Mouse (Mus musculus): ENCODE data around the gene Il20rb. TPM values are rescaled to one million over a fixed set of nuclear protein-coding genes. Genes with fewer than 3 reads are reported as not detected.
A peak's percentile ranks its signal among the peaks of the same experiment; 100 is the strongest.

Gene Il20rb
- polyA plus RNA-seq, 1 experiment from 2014 or later: 14.2 TPM

DNA sequence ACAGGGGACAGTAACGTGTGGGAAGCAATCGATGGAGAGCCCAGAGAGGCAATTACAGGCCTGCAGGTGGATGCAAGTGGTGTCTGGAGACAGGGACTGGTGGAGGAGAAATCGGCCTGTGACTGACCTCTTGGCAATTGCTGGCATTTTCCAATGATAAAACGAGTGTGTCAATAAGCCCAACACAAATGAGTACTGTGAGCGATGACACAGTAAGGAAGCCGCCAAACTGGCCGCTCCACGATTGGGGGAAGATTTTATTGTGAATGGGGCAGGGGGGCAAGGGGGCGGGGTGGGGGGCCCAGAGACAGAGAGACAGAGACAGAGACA is 32.0 kb downstream of the Il20rb start:
- 11% methylated on average over 9 of the region's 9 CpGs for WGBS
- no peak for ATAC-seq (ENCODE audit: insufficient number of reproducible peaks, low FRiP score, low TSS enrichment, low read depth)

DNA sequence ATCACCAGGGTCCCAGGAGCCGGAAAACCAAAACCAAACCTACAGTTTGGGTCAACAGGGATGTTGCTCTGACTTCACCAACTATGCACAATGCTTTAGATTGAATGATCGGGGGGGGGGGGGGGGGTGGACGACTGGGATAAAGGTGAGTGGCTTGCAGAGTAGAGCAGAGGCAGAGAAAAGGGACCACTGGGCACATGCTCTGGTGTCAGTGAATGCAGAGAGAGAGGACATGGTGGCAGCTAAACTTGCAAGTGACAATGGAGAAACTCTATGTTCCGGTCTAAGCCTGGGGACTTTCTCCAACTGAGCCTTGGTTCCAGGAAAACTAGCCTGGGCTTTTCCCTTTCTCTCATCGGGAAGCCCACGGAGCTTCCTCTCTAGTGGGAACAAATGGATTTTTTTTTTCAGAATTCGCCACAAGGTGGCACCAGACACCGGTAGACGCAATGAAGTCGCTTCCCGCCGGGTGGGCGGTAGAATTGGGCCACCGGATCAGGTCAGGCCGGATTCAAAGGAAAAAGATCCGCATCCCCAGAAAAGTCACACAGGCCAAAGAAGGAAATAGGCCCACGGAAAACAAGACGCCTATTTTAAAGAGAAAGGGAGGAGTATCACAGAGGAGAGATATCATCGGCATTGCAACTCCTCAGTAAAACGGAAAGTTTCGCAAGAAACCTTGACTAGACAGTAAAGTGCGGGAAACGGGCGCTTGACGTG is 32.5 kb downstream of the Il20rb start:
- 7% methylated on average over 25 of the region's 25 CpGs for WGBS

More for the DNA sequence above, 32.0 kb downstream of the Il20rb start:
- Histone ChIP-seq H3K36me3 (peaks cover 5% of the 10 kb centered on the region; the same call in 1 of the 2 replicates), H3K9ac (0 out of 2 replicates have a peak overlapping the region, but pooled peaks have one; percentile 18), H3K27me3 (no peaks in the 10 kb centered on the region), H3K9me3 (no peaks in the 10 kb centered on the region), H3K27ac (no peak overlapping the region), H3K4me1 (0 out of 2 replicates have a peak, but pooled peaks cover 12% of the 10 kb centered on the region), H3K4me3 (peak overlapping the region; percentile 41), H3K4me2 (peak overlapping the region; percentile 55)

DNA sequence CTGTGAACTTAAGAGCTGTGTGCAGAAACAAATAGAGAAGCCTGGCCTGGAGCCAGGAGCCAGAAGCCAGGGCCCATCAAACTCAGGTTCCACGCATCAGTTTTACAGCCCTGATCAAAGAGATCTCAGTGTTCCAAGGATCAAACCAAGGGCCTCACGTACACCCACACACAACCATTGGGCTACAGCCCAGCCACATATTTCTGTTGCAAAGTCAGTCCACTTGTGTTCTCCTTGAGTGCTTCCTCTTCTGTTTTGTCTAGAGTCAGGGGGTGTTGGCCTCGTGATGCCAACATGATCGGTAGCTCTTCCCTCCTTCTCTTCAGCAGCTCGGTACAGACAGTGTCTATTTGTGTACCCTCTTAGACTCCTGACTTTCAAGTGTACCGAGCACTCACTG is 34.2 kb downstream of the Il20rb start:
- H3K27ac ChIP-seq: no peak overlapping the region
- WGBS: 42% methylated on average over 6 of the region's 6 CpGs
- ATAC-seq (ENCODE audit: insufficient number of reproducible peaks, low FRiP score, low TSS enrichment, low read depth): no peak

More for the DNA sequence above, 32.5 kb downstream of the Il20rb start:
- no peaks in the 10 kb centered on the region for H3K9me3 ChIP-seq
- no peak overlapping the region for H3K27ac ChIP-seq
- H3K4me1 ChIP-seq: 0 out of 2 replicates have a peak, but pooled peaks cover 12% of the 10 kb centered on the region
- H3K36me3 ChIP-seq: 0 out of 2 replicates have a peak, but pooled peaks cover 5% of the 10 kb centered on the region
- peak overlapping the region; percentile 55 for H3K4me2 ChIP-seq
- ATAC-seq (ENCODE audit: insufficient number of reproducible peaks, low FRiP score, low TSS enrichment, low read depth): no peak
- peak overlapping the region; percentile 41 for H3K4me3 ChIP-seq
- H3K9ac ChIP-seq: 0 out of 2 replicates have a peak overlapping the region, but pooled peaks have one; percentile 18
- no peaks in the 10 kb centered on the region for H3K27me3 ChIP-seq

DNA sequence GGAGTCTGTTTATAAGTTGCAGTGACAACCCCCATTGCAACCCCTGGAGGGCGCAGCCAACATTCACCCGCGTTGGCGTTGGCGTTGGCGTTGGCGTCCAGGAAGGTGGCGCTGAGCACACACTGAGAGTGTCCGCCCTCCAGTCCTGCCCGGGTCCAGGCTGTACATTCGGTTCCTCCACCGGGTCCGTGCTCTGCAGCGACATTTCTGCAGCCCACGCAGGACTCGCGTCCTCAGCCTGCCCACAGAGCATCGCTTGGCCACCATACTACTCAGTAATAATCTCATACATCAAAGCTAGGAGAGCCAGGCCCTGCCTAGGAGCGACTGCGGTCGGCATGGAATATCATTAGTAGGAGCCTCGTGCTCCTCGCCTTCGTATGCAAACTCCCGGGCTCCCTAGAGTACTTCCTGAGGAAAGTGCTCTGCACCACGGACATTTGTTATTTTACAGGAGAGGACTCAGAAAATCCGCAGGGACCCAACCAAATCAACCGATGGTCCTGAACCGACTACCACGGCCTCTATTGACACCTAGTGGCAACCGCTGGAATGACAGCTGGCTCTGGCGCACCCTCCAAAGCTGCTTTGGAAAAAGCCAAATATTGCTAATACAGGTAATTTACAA is 40.4 kb downstream of the Il20rb start:
- H3K4me2 ChIP-seq: peak overlapping the region; percentile 85
- ATAC-seq (ENCODE audit: insufficient number of reproducible peaks, low FRiP score, low TSS enrichment, low read depth): no peak
- H3K4me3 ChIP-seq: peak overlapping the region; percentile 50
- no peaks in the 10 kb centered on the region for H3K9me3 ChIP-seq
- WGBS: under 1% methylated on average over 32 of the region's 32 CpGs
- peak overlapping the region; percentile 62; the same call in 1 of the 2 replicates for H3K27ac ChIP-seq
- peaks cover 17% of the 10 kb centered on the region; the same call in 1 of the 2 replicates for H3K27me3 ChIP-seq
- peaks cover 6% of the 10 kb centered on the region; the same call in 1 of the 2 replicates for H3K4me1 ChIP-seq
- H3K36me3 ChIP-seq: no peaks in the 10 kb centered on the region
- peak overlapping the region; percentile 41; the same call in 1 of the 2 replicates for H3K9ac ChIP-seq

More for the DNA sequence above, 34.2 kb downstream of the Il20rb start:
- Histone ChIP-seq H3K27me3 (peaks cover 15% of the 10 kb centered on the region; the same call in 1 of the 2 replicates), H3K36me3 (no peaks in the 10 kb centered on the region), H3K4me2 (no peak overlapping the region), H3K4me1 (0 out of 2 replicates have a peak, but pooled peaks cover 12% of the 10 kb centered on the region), H3K4me3 (no peak overlapping the region), H3K9me3 (no peaks in the 10 kb centered on the region), H3K9ac (no peak overlapping the region)

DNA sequence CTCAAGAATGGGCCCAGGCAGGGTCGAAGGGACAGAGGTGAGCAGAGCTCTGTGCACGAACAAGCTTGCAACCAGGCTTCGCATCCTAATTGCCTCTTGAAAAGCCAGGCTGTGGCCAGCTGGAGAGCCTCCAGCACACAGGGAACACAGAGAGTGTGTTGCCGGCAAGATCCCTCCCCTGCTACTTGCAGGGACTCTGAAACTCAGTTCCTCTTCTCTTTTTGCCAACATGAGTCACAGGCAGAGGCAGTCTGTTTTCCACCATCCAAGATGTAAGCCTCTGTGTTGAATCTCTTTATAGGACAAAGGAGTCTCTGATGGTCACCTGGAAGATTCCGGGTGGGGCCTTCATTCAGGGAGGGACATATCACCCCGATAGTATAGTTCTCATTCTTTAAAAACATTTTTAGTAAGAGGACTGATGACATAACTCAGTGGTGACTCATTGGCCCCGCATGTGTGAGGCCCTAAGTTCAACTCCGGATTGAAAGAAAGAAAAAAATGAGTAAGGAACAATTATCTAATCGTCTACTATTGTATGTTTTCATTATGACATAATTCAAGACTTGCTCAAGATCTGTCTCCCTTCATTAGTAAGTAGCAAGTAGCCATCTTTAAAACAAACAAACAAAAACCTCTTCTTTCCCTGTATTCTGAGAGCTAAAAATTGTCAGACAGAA is 46.3 kb downstream of the Il20rb start:
- H3K9me3 ChIP-seq: no peaks in the 10 kb centered on the region
- peaks cover 7% of the 10 kb centered on the region; the same call in 1 of the 2 replicates for H3K4me1 ChIP-seq
- H3K4me3 ChIP-seq: no peak overlapping the region
- no peak overlapping the region for H3K27ac ChIP-seq
- H3K36me3 ChIP-seq: no peaks in the 10 kb centered on the region
- H3K27me3 ChIP-seq: no peaks in the 10 kb centered on the region
- no peak overlapping the region for H3K9ac ChIP-seq
- no peak overlapping the region for H3K4me2 ChIP-seq
- no peak for ATAC-seq (ENCODE audit: insufficient number of reproducible peaks, low FRiP score, low TSS enrichment, low read depth)
- whole genome bisulfite sequencing: 46% methylated on average over 9 of the region's 9 CpGs

DNA sequence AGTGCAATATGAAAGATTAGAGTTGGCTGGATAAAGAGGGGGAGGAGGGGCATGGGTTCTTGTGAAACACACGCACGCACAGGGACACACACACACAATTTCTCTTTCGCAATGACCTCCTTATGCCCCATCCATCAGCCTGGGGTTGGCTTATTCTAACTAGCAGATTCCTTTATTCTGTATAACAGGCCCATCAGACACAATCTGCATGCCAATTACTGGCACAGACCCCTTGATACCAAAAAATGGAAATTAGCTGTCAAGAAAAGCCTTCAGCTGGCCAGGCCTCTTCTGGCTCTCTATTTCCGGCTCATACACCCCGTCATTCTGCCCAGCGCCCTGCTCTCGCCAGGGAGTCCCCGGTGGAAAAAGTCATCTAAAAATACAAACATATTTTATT is 47.1 kb downstream of the Il20rb start:
- Histone ChIP-seq H3K27ac (no peak overlapping the region), H3K9ac (no peak overlapping the region), H3K4me2 (no peak overlapping the region), H3K36me3 (no peaks in the 10 kb centered on the region), H3K9me3 (no peaks in the 10 kb centered on the region), H3K4me1 (peaks cover 7% of the 10 kb centered on the region; the same call in 1 of the 2 replicates), H3K27me3 (no peaks in the 10 kb centered on the region), H3K4me3 (no peak overlapping the region)
- no peak for ATAC-seq (ENCODE audit: insufficient number of reproducible peaks, low FRiP score, low TSS enrichment, low read depth)
- 85% methylated on average over 8 of the region's 8 CpGs for WGBS

DNA sequence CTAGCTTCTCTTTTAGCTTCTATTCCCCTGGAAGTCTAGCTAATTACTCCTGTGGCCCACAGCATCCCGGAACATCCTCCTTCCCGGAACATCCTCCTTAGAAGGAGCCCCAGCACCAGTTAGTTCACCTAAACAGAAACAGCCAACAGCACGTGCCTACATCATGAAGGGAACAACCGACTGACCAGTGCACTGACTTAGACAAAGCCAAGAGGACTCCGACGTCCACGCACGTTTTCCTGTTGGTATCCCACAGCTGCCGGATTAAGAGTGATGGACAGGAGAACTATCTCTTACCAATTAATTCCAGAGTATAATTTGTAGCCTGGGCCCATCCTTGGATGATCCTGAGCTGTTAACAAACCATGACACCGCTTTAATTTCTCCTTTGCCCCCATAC is 47.6 kb downstream of the Il20rb start:
- no peak overlapping the region for H3K27ac ChIP-seq

DNA sequence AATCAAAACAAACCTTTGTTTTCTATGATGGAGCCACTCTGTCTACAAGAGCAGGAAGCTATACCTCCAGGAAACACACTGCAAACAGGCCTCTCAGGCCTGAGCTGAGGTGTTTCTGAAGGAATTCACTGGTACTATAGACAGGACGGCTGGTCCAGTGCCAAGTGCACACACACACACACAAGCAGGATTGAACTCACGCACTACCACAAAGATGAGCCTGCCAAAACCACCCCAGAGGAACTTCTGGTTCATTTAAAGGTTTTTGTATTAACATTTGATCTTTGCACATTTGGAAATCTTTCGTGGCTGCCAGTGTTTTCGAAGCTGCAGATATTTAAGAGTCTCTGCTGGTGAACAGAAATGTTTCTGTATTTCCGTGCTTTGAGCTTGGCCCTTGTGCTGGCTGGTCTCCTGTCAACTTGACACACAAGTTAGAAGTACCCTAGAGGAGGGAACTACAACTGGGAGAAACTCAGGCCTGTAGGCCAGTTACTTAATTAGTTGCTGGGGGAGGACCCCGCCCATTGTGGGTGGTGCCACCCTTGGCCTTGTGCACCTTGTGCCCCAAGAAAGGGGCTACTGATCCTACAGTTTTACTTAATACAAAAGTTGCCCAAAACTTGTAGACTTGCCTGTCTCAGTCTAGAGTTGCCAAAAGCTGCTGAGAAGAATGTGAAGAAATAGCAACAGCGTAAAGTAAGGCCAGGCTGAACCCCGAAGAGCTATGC is 49.6 kb downstream of the Il20rb start:
- no peaks in the 10 kb centered on the region for H3K36me3 ChIP-seq
- H3K4me3 ChIP-seq: no peak overlapping the region
- no peak for ATAC-seq (ENCODE audit: insufficient number of reproducible peaks, low FRiP score, low TSS enrichment, low read depth)
- peaks cover 7% of the 10 kb centered on the region; the same call in 1 of the 2 replicates for H3K4me1 ChIP-seq
- H3K9ac ChIP-seq: no peak overlapping the region
- no peak overlapping the region for H3K4me2 ChIP-seq
- no peaks in the 10 kb centered on the region for H3K9me3 ChIP-seq
- H3K27ac ChIP-seq: peak overlapping the region; percentile 65
- 55% methylated on average over 8 of the region's 8 CpGs for WGBS
- no peaks in the 10 kb centered on the region for H3K27me3 ChIP-seq

More for the DNA sequence above, 47.6 kb downstream of the Il20rb start:
- Histone ChIP-seq H3K27me3 (no peaks in the 10 kb centered on the region), H3K4me3 (no peak overlapping the region), H3K9me3 (no peaks in the 10 kb centered on the region), H3K9ac (no peak overlapping the region), H3K4me1 (peaks cover 7% of the 10 kb centered on the region; the same call in 1 of the 2 replicates), H3K36me3 (no peaks in the 10 kb centered on the region), H3K4me2 (no peak overlapping the region)
- WGBS: 90% methylated on average over 10 of the region's 10 CpGs
- no peak for ATAC-seq (ENCODE audit: insufficient number of reproducible peaks, low FRiP score, low TSS enrichment, low read depth)

DNA sequence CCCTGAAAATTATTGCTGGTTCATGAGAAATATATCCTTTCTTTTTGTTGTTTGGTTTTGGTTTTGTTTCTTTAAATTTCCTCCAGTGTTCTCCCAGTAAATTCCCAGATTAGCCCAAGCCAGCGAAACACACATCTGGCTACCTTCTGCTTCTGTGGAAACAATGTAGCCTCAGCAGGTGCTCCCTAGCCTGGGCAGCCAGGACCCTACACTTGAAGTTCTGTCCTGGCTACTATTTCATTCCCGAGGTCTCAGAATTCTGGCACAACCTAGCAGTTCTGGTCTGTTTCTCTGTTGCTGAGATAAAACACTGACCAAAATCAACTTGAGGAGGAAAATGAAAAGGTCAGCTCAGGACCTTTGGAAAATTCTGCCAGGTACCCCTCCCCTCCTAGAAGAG is 55.2 kb downstream of the Il20rb start:
- Histone ChIP-seq H3K9me3 (no peaks in the 10 kb centered on the region), H3K9ac (no peak overlapping the region), H3K4me3 (no peak overlapping the region), H3K4me1 (peaks cover 3% of the 10 kb centered on the region; the same call in 1 of the 2 replicates), H3K36me3 (no peaks in the 10 kb centered on the region), H3K27me3 (no peaks in the 10 kb centered on the region), H3K4me2 (no peak overlapping the region), H3K27ac (no peak overlapping the region)
- 27% methylated on average over 2 of the region's 2 CpGs for WGBS
- no peak for ATAC-seq (ENCODE audit: insufficient number of reproducible peaks, low FRiP score, low TSS enrichment, low read depth)

DNA sequence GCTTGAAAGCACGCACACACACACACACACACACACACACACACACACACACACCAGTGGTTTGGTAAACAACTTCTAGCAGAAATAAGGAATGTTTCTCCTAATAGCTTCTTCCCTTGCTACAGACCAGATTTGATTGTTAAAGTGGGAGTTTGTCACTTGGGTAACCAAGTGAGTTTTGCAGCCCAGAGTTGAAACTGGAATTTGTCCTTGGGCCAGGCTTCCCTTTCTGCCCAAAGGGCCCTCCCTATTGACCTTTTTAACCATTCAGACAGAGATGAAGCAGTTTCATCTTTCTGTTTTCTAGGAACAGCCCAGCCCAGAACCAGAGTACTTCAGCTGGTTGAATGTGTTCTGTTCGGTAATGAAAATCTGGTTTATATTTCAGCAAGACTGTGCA is 55.7 kb downstream of the Il20rb start:
- H3K27ac ChIP-seq: no peak overlapping the region
- 33% methylated on average over 2 of the region's 2 CpGs for WGBS

DNA sequence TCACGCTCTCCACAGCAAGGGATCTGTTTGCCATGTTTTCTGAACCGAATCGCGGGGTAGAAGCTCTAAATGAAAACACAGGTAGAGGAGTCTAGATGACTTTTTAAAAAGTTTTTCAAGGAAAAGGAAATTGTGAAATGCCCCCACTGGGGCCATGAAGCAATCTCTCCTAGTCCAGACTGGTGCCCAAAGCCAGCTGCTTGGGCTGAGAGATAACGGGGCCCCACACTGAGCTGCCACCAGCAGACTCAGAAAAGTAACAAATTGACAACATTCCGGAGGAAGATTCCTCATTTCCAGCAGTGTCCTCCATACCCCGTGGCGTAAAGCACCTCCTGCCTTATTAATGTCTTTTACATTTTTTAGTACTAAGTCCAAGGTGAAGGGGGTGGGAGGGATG is 66.9 kb downstream of the Il20rb start:
- H3K27ac ChIP-seq: no peak overlapping the region
- no peaks in the 10 kb centered on the region for H3K9me3 ChIP-seq
- no peak overlapping the region for H3K9ac ChIP-seq
- peaks cover 5% of the 10 kb centered on the region; the same call in 1 of the 2 replicates for H3K4me1 ChIP-seq
- 63% methylated on average over 8 of the region's 8 CpGs for WGBS
- no peaks in the 10 kb centered on the region for H3K27me3 ChIP-seq
- no peak overlapping the region for H3K4me3 ChIP-seq
- no peak overlapping the region for H3K4me2 ChIP-seq
- no peak for ATAC-seq (ENCODE audit: insufficient number of reproducible peaks, low FRiP score, low TSS enrichment, low read depth)
- H3K36me3 ChIP-seq: no peaks in the 10 kb centered on the region

More for the DNA sequence above, 55.7 kb downstream of the Il20rb start:
- no peak for ATAC-seq (ENCODE audit: insufficient number of reproducible peaks, low FRiP score, low TSS enrichment, low read depth)
- no peaks in the 10 kb centered on the region for H3K36me3 ChIP-seq
- H3K4me1 ChIP-seq: peaks cover 3% of the 10 kb centered on the region; the same call in 1 of the 2 replicates
- H3K9ac ChIP-seq: no peak overlapping the region
- no peaks in the 10 kb centered on the region for H3K27me3 ChIP-seq
- no peaks in the 10 kb centered on the region for H3K9me3 ChIP-seq
- H3K4me3 ChIP-seq: no peak overlapping the region
- H3K4me2 ChIP-seq: no peak overlapping the region
